Mouse (Mus musculus): ENCODE data around the gene Olfml2a. TPM values are rescaled to one million over a fixed set of nuclear protein-coding genes. Genes with fewer than 3 reads are reported as not detected.

The Olfml2a gene
- polyA plus RNA-seq, 1 experiment from 2014 or later, result 2.7 TPM

GRCm38 (mm10) chr2:39004372-39004771 is 72.6 kb downstream of the Olfml2a start:
- Histone ChIP-seq H3K4me2 (ENCODE audit: low read length) (peak overlapping the region; percentile 54), H3K36me3 (ENCODE audit: insufficient read depth, low read length) (peaks cover 27% of the 10 kb centered on the region), H3K9me3 (replicated peaks; ENCODE audit: low read length) (no peaks in the 10 kb centered on the region), H3K9ac (ENCODE audit: low read depth, low read length) (peak overlapping the region; percentile 76), H3K27me3 (ENCODE audit: insufficient read depth, low read length) (no peaks in the 10 kb centered on the region), H3K27ac (peak overlapping the region; percentile 75), H3K4me3 (replicated peaks; ENCODE audit: low read depth, low read length) (peak overlapping the region; percentile 51), H3K4me1 (replicated peaks; ENCODE audit: insufficient read depth, low read length) (peaks cover 13% of the 10 kb centered on the region)
- ATAC-seq (replicated peaks; ENCODE audit: low FRiP score, low read depth) (no peak), DNase-seq (ENCODE audit: low spot score) (peak; percentile 40)
- TF ChIP-seq CTCF (IDR thresholded peaks at IDR 0.05; ENCODE audit: low read depth), result no peak
- 1% methylated on average over 11 of the region's 11 CpGs for WGBS

- Histone ChIP-seq H3K4me3 (replicated peaks; ENCODE audit: low read depth, low read length) (peak within 1 kb of the TSS; percentile 51), H3K27me3 (ENCODE audit: insufficient read depth, low read length) (no peaks in the 10 kb centered on the region), H3K4me2 (ENCODE audit: low read length) (peak within 1 kb of the TSS; percentile 54), H3K4me1 (replicated peaks; ENCODE audit: insufficient read depth, low read length) (peaks cover 16% of the 10 kb centered on the region), H3K9ac (ENCODE audit: low read depth, low read length) (peak within 1 kb of the TSS; percentile 76), H3K36me3 (ENCODE audit: insufficient read depth, low read length) (peaks cover 26% of the 10 kb centered on the region), H3K9me3 (replicated peaks; ENCODE audit: low read length) (no peaks in the 10 kb centered on the region), H3K27ac (peak within 1 kb of the TSS; percentile 75)
- DNase-seq (ENCODE audit: low spot score), result peak; percentile 96
- ATAC-seq (replicated peaks; ENCODE audit: low FRiP score, low read depth), result peak; percentile 86
- WGBS, result under 1% methylated on average over 57 of the region's 58 CpGs
- TF ChIP-seq CTCF (IDR thresholded peaks at IDR 0.05; ENCODE audit: low read depth), result no peak
Measured at GRCm38 (mm10) chr2:39004880-39005435, 73.2 kb downstream of the Olfml2a start, which contains the start of gene Arpc5l. Gene Arpc5l, plus strand, starts transcription at chr2:39005348.

- peak; percentile 38 for DNase-seq (ENCODE audit: low spot score)
- no peaks in the 10 kb centered on the region for H3K9me3 ChIP-seq (replicated peaks; ENCODE audit: low read length)
- peak; percentile 61 for TF ChIP-seq CTCF (IDR thresholded peaks at IDR 0.05; ENCODE audit: low read depth)
- H3K9ac ChIP-seq (ENCODE audit: low read depth, low read length), result peak within 1 kb of the TSS; percentile 76
- H3K36me3 ChIP-seq (ENCODE audit: insufficient read depth, low read length), result peaks cover 21% of the 10 kb centered on the region
- no peaks in the 10 kb centered on the region for H3K27me3 ChIP-seq (ENCODE audit: insufficient read depth, low read length)
- H3K4me1 ChIP-seq (replicated peaks; ENCODE audit: insufficient read depth, low read length), result peaks cover 16% of the 10 kb centered on the region
- ATAC-seq (replicated peaks; ENCODE audit: low FRiP score, low read depth), result no peak
- 13% methylated on average over 15 of the region's 15 CpGs for WGBS
- peak within 1 kb of the TSS; percentile 75 for H3K27ac ChIP-seq
- H3K4me3 ChIP-seq (replicated peaks; ENCODE audit: low read depth, low read length), result peak within 1 kb of the TSS; percentile 51
- H3K4me2 ChIP-seq (ENCODE audit: low read length), result peak within 1 kb of the TSS; percentile 54
Measured at GRCm38 (mm10) chr2:39005574-39006079, 73.8 kb downstream of the Olfml2a start, which contains the start of gene Rpl35. Gene Rpl35, minus strand, starts transcription at chr2:39005624.

GRCm38 (mm10) chr2:39006149-39006730 is 74.5 kb downstream of the Olfml2a start:
- ATAC-seq (replicated peaks; ENCODE audit: low FRiP score, low read depth), result no peak
- no peak for DNase-seq (ENCODE audit: low spot score)
- 88% methylated on average over 14 of the region's 14 CpGs for WGBS
- Histone ChIP-seq H3K27ac (no peak overlapping the region), H3K4me1 (replicated peaks; ENCODE audit: insufficient read depth, low read length) (peaks cover 16% of the 10 kb centered on the region), H3K4me2 (ENCODE audit: low read length) (peak overlapping the region; percentile 54), H3K27me3 (ENCODE audit: insufficient read depth, low read length) (no peaks in the 10 kb centered on the region), H3K9ac (ENCODE audit: low read depth, low read length) (no peak overlapping the region), H3K9me3 (replicated peaks; ENCODE audit: low read length) (no peaks in the 10 kb centered on the region), H3K36me3 (ENCODE audit: insufficient read depth, low read length) (peaks cover 15% of the 10 kb centered on the region; the same call in 1 of the 2 replicates), H3K4me3 (replicated peaks; ENCODE audit: low read depth, low read length) (0 out of 2 replicates have a peak overlapping the region, but pooled peaks have one; percentile 51)
- no peak for TF ChIP-seq CTCF (IDR thresholded peaks at IDR 0.05; ENCODE audit: low read depth)

GRCm38 (mm10) chr2:39007865-39008264 is 76.1 kb downstream of the Olfml2a start:
- Histone ChIP-seq H3K27me3 (ENCODE audit: insufficient read depth, low read length) (no peaks in the 10 kb centered on the region), H3K4me2 (ENCODE audit: low read length) (peak overlapping the region; percentile 94), H3K36me3 (ENCODE audit: insufficient read depth, low read length) (peaks cover 4% of the 10 kb centered on the region; the same call in 1 of the 2 replicates), H3K4me1 (replicated peaks; ENCODE audit: insufficient read depth, low read length) (peaks cover 16% of the 10 kb centered on the region), H3K9me3 (replicated peaks; ENCODE audit: low read length) (no peaks in the 10 kb centered on the region), H3K9ac (ENCODE audit: low read depth, low read length) (peak overlapping the region; percentile 92), H3K4me3 (replicated peaks; ENCODE audit: low read depth, low read length) (peak overlapping the region; percentile 91), H3K27ac (peak overlapping the region; percentile 97)
- ATAC-seq (replicated peaks; ENCODE audit: low FRiP score, low read depth) (peak; percentile 87), DNase-seq (ENCODE audit: low spot score) (peak; percentile 96)
- WGBS, result under 1% methylated on average over 38 of the region's 44 CpGs
- TF ChIP-seq CTCF (IDR thresholded peaks at IDR 0.05; ENCODE audit: low read depth), result peak; percentile 36

GRCm38 (mm10) chr2:39008350-39008851 is 76.6 kb downstream of the Olfml2a start:
- DNase-seq (ENCODE audit: low spot score), result peak; percentile 46

More at GRCm38 (mm10) chr2:39008350-39008851, 76.6 kb downstream of the Olfml2a start:
- peaks cover 3% of the 10 kb centered on the region for H3K36me3 ChIP-seq (ENCODE audit: insufficient read depth, low read length)
- peak overlapping the region; percentile 97 for H3K27ac ChIP-seq
- H3K9me3 ChIP-seq (replicated peaks; ENCODE audit: low read length), result no peaks in the 10 kb centered on the region
- no peaks in the 10 kb centered on the region for H3K27me3 ChIP-seq (ENCODE audit: insufficient read depth, low read length)
- H3K4me2 ChIP-seq (ENCODE audit: low read length), result peak overlapping the region; percentile 94
- peak; percentile 62 for ATAC-seq (replicated peaks; ENCODE audit: low FRiP score, low read depth)
- peak overlapping the region; percentile 92 for H3K9ac ChIP-seq (ENCODE audit: low read depth, low read length)
- TF ChIP-seq CTCF (IDR thresholded peaks at IDR 0.05; ENCODE audit: low read depth), result 0 out of 2 replicates have a peak, but pooled peaks have one; percentile 1
- H3K4me3 ChIP-seq (replicated peaks; ENCODE audit: low read depth, low read length), result peak overlapping the region; percentile 91
- peaks cover 12% of the 10 kb centered on the region for H3K4me1 ChIP-seq (replicated peaks; ENCODE audit: insufficient read depth, low read length)
- WGBS, result under 1% methylated on average over 25 of the region's 25 CpGs

Measured in kidney, postnatal 0 days (tissue).